Mouse (Mus musculus) heart, postnatal 0 days (tissue): ENCODE measurements around the gene Erbb4.

Experiments used
- CTCF ChIP-seq: IDR thresholded peaks from 2 replicates; pipeline ENCODE4 v1.5.1; 2016; ENCODE audit warnings: antibody characterized with exemption, control low read depth, low read depth
- EP300 ChIP-seq: IDR thresholded peaks from 2 replicates; pipeline ENCODE4 v1.6.1; 2016; ENCODE audit warnings: antibody characterized with exemption, low read depth

DNA sequence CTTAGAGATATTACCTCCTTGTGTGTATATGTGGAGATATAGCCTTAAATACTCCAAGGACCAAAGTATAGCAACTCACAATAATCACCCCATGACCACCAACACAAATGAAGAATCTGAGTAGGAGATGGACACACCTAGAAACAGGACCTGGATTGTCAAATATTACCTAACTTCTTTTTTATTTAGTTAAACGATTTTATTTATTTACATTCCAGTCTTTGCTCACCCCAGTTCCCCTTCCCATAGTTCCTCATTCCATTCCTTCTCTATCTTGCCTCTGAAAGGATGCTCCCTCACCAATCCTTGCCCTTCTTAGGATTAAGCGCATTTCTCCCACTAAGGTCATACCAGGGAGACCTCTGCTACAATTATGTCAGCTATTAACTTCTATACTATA, 128.6 kb downstream of the Erbb4 start:
- no peak for TF ChIP-seq CTCF
- TF ChIP-seq EP300: no peak
